Mouse (Mus musculus) stomach, embryonic 16.5 days (tissue): ENCODE data around the gene Kat7. TPM values are rescaled to one million over a fixed set of nuclear protein-coding genes. Genes with fewer than 3 reads are reported as not detected.

Experiments
- ATAC-seq: fragments of 200-750 bp; cut with Nextera tagmentation; 2 replicates; pipeline ENCODE4 v1.8.0; 2017; ENCODE audit warnings: moderate number of reproducible peaks, moderate TSS enrichment; ENCODE audit not compliant: insufficient read depth, low FRiP score
- H3K27ac ChIP-seq: fragments of 300-500 bp; sonication (generic); 2 replicates; pipeline ENCODE4 v1.5.1; 2014; ENCODE audit warnings: low read length
- H3K27me3 ChIP-seq: fragments of 300-500 bp; sonication (generic); 2 replicates; pipeline ENCODE4 v1.6.1; 2014; ENCODE audit warnings: low read length, control low read depth, mixed read lengths; ENCODE audit not compliant: control insufficient read depth, insufficient read depth
- H3K36me3 ChIP-seq: fragments of 300-500 bp; sonication (generic); 2 replicates; pipeline ENCODE4 v1.6.1; 2014; ENCODE audit warnings: low read length; ENCODE audit not compliant: control insufficient read depth, insufficient read depth
- H3K4me1 ChIP-seq: fragments of 300-500 bp; sonication (generic); 2 replicates; pipeline ENCODE4 v1.6.1; 2014; ENCODE audit warnings: low read length, control low read depth, mixed read lengths; ENCODE audit not compliant: control insufficient read depth, insufficient read depth
- H3K4me2 ChIP-seq: fragments of 300-500 bp; sonication (generic); 2 replicates; pipeline ENCODE4 v1.6.1; 2014; ENCODE audit warnings: low read depth, low read length, mixed read lengths
- H3K4me3 ChIP-seq: fragments of 300-500 bp; sonication (generic); replicated peaks from 2 replicates; pipeline ENCODE4 v1.5.1; 2014; ENCODE audit warnings: mild to moderate bottlenecking, low read length
- H3K9ac ChIP-seq: fragments of 300-500 bp; sonication (generic); 2 replicates; pipeline ENCODE4 v1.6.1; 2014; ENCODE audit warnings: low read length
- H3K9me3 ChIP-seq: fragments of 300-500 bp; sonication (generic); replicated peaks from 2 replicates; pipeline ENCODE4 v1.6.1; 2016; ENCODE audit warnings: low read length, control low read depth; ENCODE audit not compliant: control insufficient read depth
- WGBS: fragments of 180-500 bp; shearing (Covaris S2); extraction: QIAGEN DNeasy Blood & Tissue Kit; methylation state at CpG from one replicate; pipeline ENCODE4 v1.1.7; 2014; 5-methylcytosine and 5-hydroxymethylcytosine counted together
- polyA plus RNA-seq: library from polyadenylated mRNA; unstranded; fragments of >200 nt; fragmentation: Nextera tagmentation; extraction: Ambion mirVana; gene quantifications from 2 replicates; pipeline ENCODE4 v1.2.1, GENCODE M21; 2015

Kat7 gene
- polyA plus RNA-seq, 1 experiment from 2014 or later: 59.3 TPM

- WGBS: 89% methylated on average over 2 of the region's 2 CpGs
- Histone ChIP-seq H3K4me3 (no peak overlapping the region), H3K36me3 (no peaks in the 10 kb centered on the region), H3K9ac (no peak overlapping the region), H3K27me3 (no peaks in the 10 kb centered on the region), H3K27ac (no peak overlapping the region), H3K4me1 (peaks cover 22% of the 10 kb centered on the region), H3K4me2 (no peak overlapping the region), H3K9me3 (no peaks in the 10 kb centered on the region)
- no peak for ATAC-seq
These were observed 42.6 kb upstream of the Kat7 start for GRCm38 (mm10) chr11:95352686-95353085.

- H3K4me2 ChIP-seq: no peak overlapping the region
- ATAC-seq: peak; percentile 69; the same call in 1 of the 2 replicates
- H3K9ac ChIP-seq: no peak overlapping the region
- no peak overlapping the region for H3K4me3 ChIP-seq
- H3K27me3 ChIP-seq: no peaks in the 10 kb centered on the region
- H3K36me3 ChIP-seq: no peaks in the 10 kb centered on the region
- H3K9me3 ChIP-seq: no peaks in the 10 kb centered on the region
- no peak overlapping the region for H3K27ac ChIP-seq
- 71% methylated on average over 3 of the region's 3 CpGs for WGBS
- peaks cover 20% of the 10 kb centered on the region for H3K4me1 ChIP-seq
These were observed 40.9 kb upstream of the Kat7 start for GRCm38 (mm10) chr11:95350960-95351359.

DNA sequence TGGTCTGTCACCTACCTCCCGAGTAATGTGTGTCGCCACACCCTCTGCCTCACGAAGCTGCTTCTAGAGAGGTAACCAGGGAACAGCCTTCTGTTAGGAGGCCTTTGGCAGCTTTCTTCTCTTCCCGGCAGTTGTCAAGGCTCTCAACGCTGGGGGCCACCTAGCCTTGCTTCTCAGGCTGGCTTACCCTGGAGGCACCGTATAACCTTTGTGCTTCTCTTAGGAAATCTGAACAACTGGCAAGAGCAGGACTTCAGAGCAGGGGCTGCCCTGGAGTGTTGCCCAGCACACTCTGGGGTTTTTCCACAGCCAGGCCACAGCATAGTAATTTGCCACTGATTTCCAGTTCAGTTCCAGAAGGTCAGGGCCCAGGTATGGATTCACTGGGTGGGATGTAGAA is 40.2 kb upstream of the Kat7 start:
- Histone ChIP-seq H3K4me1 (peaks cover 15% of the 10 kb centered on the region), H3K27me3 (no peaks in the 10 kb centered on the region), H3K4me2 (no peak overlapping the region), H3K9ac (peak overlapping the region; percentile 43; the same call in 1 of the 2 replicates), H3K27ac (no peak overlapping the region), H3K36me3 (no peaks in the 10 kb centered on the region), H3K4me3 (no peak overlapping the region), H3K9me3 (no peaks in the 10 kb centered on the region)
- 60% methylated on average over 6 of the region's 6 CpGs for WGBS
- no peak for ATAC-seq

DNA sequence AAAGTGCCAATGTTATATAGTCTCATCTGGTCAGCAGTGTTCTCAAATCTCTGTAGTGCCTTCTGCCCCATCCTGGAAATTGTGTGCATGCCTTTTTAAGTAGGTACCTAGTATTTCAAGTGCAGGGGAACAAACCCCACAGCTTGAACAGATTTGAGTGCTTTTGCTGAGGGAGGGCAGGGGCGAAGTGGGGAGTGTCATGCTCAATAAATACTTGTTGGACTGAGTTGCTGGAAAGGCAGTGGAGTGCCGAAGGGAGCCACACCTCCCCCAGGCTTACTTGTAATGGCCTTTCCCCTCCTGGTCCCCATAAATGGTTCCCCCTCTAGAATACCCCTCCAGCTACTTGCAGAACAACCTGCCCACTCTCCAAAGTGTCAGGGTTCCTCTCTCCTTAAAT is 34.1 kb upstream of the Kat7 start:
- no peak overlapping the region for H3K4me2 ChIP-seq
- no peaks in the 10 kb centered on the region for H3K27me3 ChIP-seq
- H3K9ac ChIP-seq: no peak overlapping the region
- H3K36me3 ChIP-seq: no peaks in the 10 kb centered on the region
- no peak overlapping the region for H3K4me3 ChIP-seq
- H3K27ac ChIP-seq: no peak overlapping the region
- H3K4me1 ChIP-seq: peaks cover 24% of the 10 kb centered on the region
- no peak for ATAC-seq
- WGBS: 48% methylated on average over 2 of the region's 2 CpGs
- no peaks in the 10 kb centered on the region for H3K9me3 ChIP-seq

DNA sequence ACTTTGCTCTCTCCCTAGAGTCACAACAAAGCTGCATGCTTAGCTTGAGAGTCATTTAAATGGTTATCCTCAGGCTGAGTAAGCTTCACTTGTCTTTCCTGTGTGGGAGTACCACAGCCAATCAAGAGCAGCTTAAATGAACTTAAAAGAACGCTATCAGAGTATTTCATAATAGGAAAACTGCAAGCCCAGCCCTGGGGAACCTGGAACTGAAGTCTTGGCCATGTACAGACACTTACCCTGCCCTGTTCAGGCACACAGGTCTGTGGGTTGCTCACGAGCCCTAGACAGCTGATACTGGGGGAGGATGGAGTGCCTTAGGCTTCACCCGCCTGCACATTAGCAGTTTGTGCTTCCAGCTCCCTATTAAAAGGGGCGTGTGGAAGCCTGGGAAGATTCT is 33.1 kb upstream of the Kat7 start:
- Histone ChIP-seq H3K4me3 (no peak overlapping the region), H3K9ac (no peak overlapping the region), H3K9me3 (no peaks in the 10 kb centered on the region), H3K27me3 (no peaks in the 10 kb centered on the region), H3K4me2 (no peak overlapping the region), H3K4me1 (peaks cover 34% of the 10 kb centered on the region), H3K27ac (no peak overlapping the region), H3K36me3 (no peaks in the 10 kb centered on the region)
- ATAC-seq: peak; percentile 37; the same call in 1 of the 2 replicates
- 63% methylated on average over 4 of the region's 4 CpGs for WGBS

GRCm38 (mm10) chr11:95340664-95341063 is 30.6 kb upstream of the Kat7 start:
- WGBS: 51% methylated on average over 5 of the region's 5 CpGs
- peaks cover 44% of the 10 kb centered on the region for H3K4me1 ChIP-seq

DNA sequence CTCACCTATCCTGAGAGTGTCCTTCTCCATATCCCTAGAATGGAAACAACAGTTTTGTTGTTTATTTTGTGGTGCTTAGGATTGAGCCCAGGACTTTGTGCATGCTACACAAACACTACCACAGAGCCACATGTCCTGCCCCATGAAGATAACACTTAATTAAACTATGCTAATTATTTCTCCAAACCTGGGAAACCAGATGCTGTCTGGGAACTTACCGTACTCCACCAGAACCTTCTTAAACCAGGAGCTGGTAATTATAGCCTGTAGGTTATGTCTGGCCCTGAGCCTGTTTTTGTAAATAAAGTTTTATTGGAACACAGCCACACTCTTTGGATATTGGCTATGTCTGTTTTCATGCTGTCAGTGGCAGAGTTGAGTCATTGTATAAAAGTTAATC is 30.2 kb upstream of the Kat7 start:
- no peak for ATAC-seq

More at GRCm38 (mm10) chr11:95340664-95341063, 30.6 kb upstream of the Kat7 start:
- Histone ChIP-seq H3K9ac (no peak overlapping the region), H3K27ac (no peak overlapping the region), H3K4me2 (no peak overlapping the region), H3K4me3 (no peak overlapping the region), H3K9me3 (no peaks in the 10 kb centered on the region), H3K36me3 (no peaks in the 10 kb centered on the region), H3K27me3 (no peaks in the 10 kb centered on the region)
- no peak for ATAC-seq

DNA sequence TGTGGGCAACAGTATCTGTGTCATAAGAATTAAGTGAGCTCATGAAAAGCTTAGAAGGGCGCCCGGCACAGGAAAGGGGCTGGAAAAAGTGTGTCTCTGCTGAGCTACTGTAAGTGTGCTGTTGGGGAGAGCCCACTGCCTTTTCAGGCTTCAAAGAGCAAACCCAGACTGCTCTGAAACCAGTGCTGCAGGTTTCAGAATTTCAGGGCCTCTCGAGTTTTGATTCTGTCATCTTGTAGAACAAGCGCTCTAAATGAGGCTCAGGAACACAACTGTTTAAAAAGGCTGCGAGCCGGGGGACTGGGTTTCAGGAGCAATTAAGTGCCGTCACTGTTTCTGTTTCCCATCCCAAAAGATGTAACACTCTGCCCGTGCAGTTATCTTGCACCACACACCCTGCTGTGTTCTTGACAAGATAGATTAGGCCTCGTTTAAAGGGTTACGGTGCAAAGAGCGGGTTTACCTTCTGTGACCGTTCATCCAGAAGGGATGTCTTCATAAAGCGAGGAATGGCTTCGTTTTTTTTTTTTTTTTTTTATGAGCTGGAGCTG is 29.5 kb upstream of the Kat7 start:
- ATAC-seq: no peak

More for the DNA sequence above, 30.2 kb upstream of the Kat7 start:
- no peaks in the 10 kb centered on the region for H3K27me3 ChIP-seq
- peaks cover 43% of the 10 kb centered on the region for H3K4me1 ChIP-seq
- H3K9me3 ChIP-seq: no peaks in the 10 kb centered on the region
- no peak overlapping the region for H3K27ac ChIP-seq
- no peak overlapping the region for H3K9ac ChIP-seq
- H3K4me2 ChIP-seq: no peak overlapping the region
- H3K36me3 ChIP-seq: no peaks in the 10 kb centered on the region
- H3K4me3 ChIP-seq: no peak overlapping the region; the same call in 1 of the 2 replicates
- 69% methylated on average over 1 of the region's 1 CpGs for WGBS

DNA sequence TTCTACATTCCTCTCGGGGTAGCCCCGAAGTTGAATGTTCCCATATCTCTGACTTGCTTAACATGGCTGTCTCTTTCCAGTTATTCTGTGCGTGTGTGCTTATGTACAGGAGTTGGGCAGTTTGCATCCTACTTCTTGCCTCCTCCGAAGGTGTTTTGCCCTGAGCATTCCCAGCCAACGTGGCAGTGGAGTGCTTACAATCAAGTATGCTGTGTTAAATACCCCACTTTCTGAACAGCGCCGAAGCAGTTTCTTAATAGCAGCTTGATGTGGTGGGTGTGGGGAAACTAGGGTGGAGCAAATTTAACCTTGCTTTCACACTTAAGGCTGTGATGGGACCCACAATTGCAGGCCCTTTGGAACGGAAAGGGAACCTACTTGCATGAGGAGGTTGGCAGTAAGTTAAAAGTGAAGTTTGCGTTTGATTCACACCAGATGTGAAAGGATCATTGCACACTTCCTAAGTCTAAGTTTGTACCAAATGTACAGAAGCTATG is 27.8 kb upstream of the Kat7 start:
- Histone ChIP-seq H3K9ac (peak overlapping the region; percentile 89), H3K4me1 (peaks cover 28% of the 10 kb centered on the region), H3K36me3 (no peaks in the 10 kb centered on the region), H3K9me3 (no peaks in the 10 kb centered on the region), H3K4me2 (peak overlapping the region; percentile 68), H3K27ac (0 out of 2 replicates have a peak overlapping the region, but pooled peaks have one; percentile 80), H3K27me3 (no peaks in the 10 kb centered on the region), H3K4me3 (peak overlapping the region; percentile 96)
- WGBS: 15% methylated on average over 9 of the region's 9 CpGs
- ATAC-seq: no peak

More for the DNA sequence above, 29.5 kb upstream of the Kat7 start:
- peaks cover 36% of the 10 kb centered on the region for H3K4me1 ChIP-seq
- H3K4me3 ChIP-seq: peak overlapping the region; percentile 17
- peak overlapping the region; percentile 38; the same call in 1 of the 2 replicates for H3K9ac ChIP-seq
- peak overlapping the region; percentile 78 for H3K27ac ChIP-seq
- H3K27me3 ChIP-seq: no peaks in the 10 kb centered on the region
- 19% methylated on average over 14 of the region's 14 CpGs for WGBS
- no peaks in the 10 kb centered on the region for H3K36me3 ChIP-seq
- H3K4me2 ChIP-seq: peak overlapping the region; percentile 68
- no peaks in the 10 kb centered on the region for H3K9me3 ChIP-seq
